Mouse (Mus musculus): ENCODE results near the gene Tpcn2.

DNA sequence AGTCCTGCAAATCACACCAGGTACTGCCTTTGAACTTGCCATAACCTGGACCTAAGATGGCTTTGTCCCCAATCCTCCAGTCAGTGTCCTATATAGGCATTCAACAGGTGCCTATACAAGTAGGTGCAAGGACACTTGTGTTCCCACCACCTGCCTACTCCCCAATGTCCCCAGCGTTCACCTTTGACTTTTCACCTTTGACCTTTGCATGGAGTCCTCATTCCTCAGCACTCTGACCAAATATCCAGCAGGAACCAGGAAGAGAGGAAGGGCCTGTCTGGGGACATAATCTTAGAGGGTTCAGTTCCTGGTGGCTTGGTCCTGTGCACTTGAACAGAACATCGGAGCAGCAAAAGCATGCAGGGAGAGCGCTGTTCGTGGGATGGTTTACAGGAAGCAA, 147.0 kb downstream of the Tpcn2 start:
- no peak for TF ChIP-seq EP300 (IDR thresholded peaks at IDR 0.05; ENCODE audit: low read depth)
- no peak for TF ChIP-seq CTCF (IDR thresholded peaks at IDR 0.05; ENCODE audit: low read depth)

Data from liver, postnatal 0 days (tissue).